Mouse (Mus musculus) forebrain, embryonic 16.5 days (tissue): ENCODE measurements around the gene Rala. TPM values are rescaled to one million over a fixed set of nuclear protein-coding genes. Genes with fewer than 3 reads are reported as not detected.

Experiments used
- ATAC-seq: fragments of 200-750 bp; cut with Nextera tagmentation; 2 replicates; pipeline ENCODE4 v1.8.0; 2017; ENCODE audit warnings: mild to moderate bottlenecking, moderate library complexity
- H3K27ac ChIP-seq: fragments of 300-500 bp; sonication (generic); 2 replicates; pipeline ENCODE4 v1.5.1; 2014; ENCODE audit warnings: low read length, control low read depth
- H3K27me3 ChIP-seq: fragments of 300-500 bp; sonication (generic); replicated peaks from 2 replicates; pipeline ENCODE4 v1.6.1; 2014; ENCODE audit warnings: low read length; ENCODE audit not compliant: control insufficient read depth, insufficient read depth
- H3K36me3 ChIP-seq: fragments of 300-500 bp; sonication (generic); 2 replicates; pipeline ENCODE4 v1.6.1; 2014; ENCODE audit not compliant: control insufficient read depth, insufficient read depth
- H3K4me1 ChIP-seq: fragments of 300-500 bp; sonication (generic); replicated peaks from 2 replicates; pipeline ENCODE4 v1.6.1; 2014; ENCODE audit warnings: low read length; ENCODE audit not compliant: control insufficient read depth, insufficient read depth
- H3K4me2 ChIP-seq: fragments of 300-500 bp; sonication (generic); 2 replicates; pipeline ENCODE4 v1.6.1; 2014; ENCODE audit warnings: mild to moderate bottlenecking, low read length, control low read depth
- H3K4me3 ChIP-seq: fragments of 300-500 bp; sonication (generic); replicated peaks from 2 replicates; pipeline ENCODE4 v1.5.1; 2014; ENCODE audit warnings: mild to moderate bottlenecking, low read length, control low read depth
- H3K9ac ChIP-seq: fragments of 300-500 bp; sonication (generic); replicated peaks from 2 replicates; pipeline ENCODE4 v1.6.1; 2014; ENCODE audit warnings: low read depth, low read length, control low read depth
- H3K9me3 ChIP-seq: fragments of 300-500 bp; sonication (generic); 2 replicates; pipeline ENCODE4 v1.6.1; 2016; ENCODE audit warnings: low read length; ENCODE audit not compliant: control insufficient read depth
- WGBS: fragments of 180-500 bp; shearing (Covaris S2); extraction: QIAGEN DNeasy Blood & Tissue Kit; methylation state at CpG from one replicate; pipeline ENCODE4 v1.1.7; 2014; 5-methylcytosine and 5-hydroxymethylcytosine counted together
- polyA plus RNA-seq: library from polyadenylated mRNA; unstranded; fragments of >200 nt; fragmentation: Nextera tagmentation; extraction: Ambion mirVana; gene quantifications from 2 replicates; pipeline ENCODE4 v1.2.1, GENCODE M21; 2015

Rala gene
- 198 and 209 TPM in 2 replicates for polyA plus RNA-seq

DNA sequence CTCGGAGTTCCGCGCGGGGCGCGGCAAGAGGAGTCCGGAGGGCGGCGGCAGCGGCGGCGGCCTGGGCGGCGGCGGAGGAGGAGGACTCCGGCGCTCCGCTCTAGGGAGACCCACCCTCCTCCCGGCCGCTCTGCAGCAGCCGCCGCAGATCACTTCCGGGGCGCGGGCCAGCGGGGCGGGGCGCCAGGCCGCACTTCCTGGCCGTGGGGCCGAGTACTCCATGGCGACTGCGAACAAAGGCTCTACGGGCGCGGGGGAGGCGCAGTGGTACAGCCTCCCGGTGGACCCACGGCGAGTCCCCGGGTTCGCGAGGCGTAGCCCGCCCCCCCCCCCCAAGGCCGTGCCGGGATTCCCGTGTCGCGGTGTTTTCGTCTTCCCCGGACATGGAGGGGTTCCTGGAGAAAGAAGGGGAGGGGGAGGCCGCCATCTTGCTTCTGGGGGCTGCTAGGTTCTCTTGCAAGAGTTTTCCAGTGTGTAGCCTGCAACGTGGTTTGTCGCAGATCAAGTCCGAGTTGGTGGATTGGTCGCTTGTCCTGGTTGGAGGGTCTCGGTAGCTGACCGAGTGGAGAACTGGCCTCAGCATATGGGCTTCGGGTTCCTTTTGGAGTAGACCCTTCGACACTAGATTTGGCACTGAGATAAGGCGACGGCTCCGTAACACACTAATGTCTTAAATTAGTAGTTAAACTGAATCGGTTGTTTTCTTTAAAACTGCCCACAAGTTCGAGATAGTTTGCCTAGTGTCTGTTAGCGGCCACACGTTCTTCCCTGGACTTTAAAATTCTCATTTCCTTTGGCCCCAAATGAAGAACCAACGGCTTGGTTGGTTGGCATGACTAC is at the start of gene Rala:
Rala (minus strand) TSS at position 162 of the 840 bp plus-strand sequence.
- ATAC-seq, result peak; percentile 100
- H3K9me3 ChIP-seq, result no peaks in the 10 kb centered on the region
- H3K9ac ChIP-seq, result peak within 1 kb of the TSS; percentile 95
- no peaks in the 10 kb centered on the region for H3K27me3 ChIP-seq
- peak within 1 kb of the TSS; percentile 95 for H3K27ac ChIP-seq
- peak within 1 kb of the TSS; percentile 61 for H3K4me3 ChIP-seq
- peaks cover 11% of the 10 kb centered on the region for H3K4me1 ChIP-seq
- 9% methylated on average over 56 of the region's 69 CpGs for WGBS
- H3K36me3 ChIP-seq, result no peaks in the 10 kb centered on the region
- H3K4me2 ChIP-seq, result peak within 1 kb of the TSS; percentile 67

DNA sequence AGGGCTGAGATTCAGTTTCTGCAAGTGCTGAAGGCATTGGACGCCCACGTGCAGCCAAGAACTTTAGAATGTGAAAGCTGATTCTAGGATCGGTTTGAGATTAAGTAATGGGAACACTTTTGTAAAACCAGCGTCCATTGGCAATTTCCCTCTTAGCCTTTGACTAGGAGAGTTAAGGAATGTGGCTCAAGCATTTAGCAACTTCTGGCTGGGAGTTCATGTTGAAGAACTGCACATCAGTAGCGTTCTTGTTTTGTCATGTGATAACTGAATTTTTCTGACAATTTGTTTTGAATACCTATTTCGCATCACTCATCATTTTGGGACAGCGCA is 49.4 kb upstream of the Rala start:
- H3K9ac ChIP-seq, result peak overlapping the region; percentile 81
- no peaks in the 10 kb centered on the region for H3K9me3 ChIP-seq
- H3K4me2 ChIP-seq, result peak overlapping the region; percentile 74
- peak overlapping the region; percentile 31 for H3K27ac ChIP-seq
- no peak for ATAC-seq
- 34% methylated on average over 7 of the region's 7 CpGs for WGBS
- peaks cover 9% of the 10 kb centered on the region for H3K4me1 ChIP-seq
- H3K36me3 ChIP-seq, result no peaks in the 10 kb centered on the region
- no peaks in the 10 kb centered on the region for H3K27me3 ChIP-seq
- peak overlapping the region; percentile 91 for H3K4me3 ChIP-seq

DNA sequence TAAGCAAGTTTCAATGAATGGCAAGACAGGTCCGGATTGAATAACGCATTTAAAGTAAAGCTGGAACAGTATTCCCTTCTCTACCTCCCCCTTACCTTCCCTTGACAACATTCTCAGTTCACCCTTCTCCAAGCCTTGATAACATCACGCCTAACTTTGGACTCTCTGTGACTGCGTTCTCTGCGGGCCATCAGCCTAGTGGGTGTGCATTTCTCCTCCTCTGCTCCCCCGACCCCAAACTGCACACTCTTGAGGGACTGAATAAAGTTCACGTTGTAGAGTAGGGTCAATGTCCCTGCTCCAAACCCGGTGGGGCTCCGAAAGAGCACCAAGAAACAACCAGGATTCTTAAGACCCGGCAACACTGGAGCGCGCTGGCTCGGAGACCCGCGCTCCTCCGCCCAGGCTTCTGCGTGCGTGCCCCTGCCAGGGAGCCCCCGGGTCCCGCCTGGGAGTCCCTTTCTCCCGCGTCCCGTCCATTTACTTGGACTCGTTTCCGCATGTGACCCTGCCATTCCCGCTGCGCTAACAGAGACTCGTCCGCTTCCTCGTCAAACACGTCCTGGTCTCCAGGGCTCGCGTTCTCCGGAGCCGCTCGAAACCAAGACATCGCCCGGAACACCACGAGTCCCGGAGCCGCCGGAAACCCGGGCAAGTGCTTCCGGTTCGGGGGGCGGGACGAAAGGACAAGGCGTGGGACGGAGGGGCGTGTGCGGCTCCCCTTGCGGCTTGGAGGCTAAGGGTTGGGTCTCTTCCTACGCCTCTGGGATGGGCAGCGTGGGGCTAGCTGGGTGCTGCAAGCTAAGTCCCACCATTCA is 48.9 kb upstream of the Rala start, which contains the start of gene Yae1d1:
Yae1d1 (minus strand) TSS at position 653 of the 818 bp plus-strand sequence.
- peak within 1 kb of the TSS; percentile 81 for H3K27ac ChIP-seq
- no peaks in the 10 kb centered on the region for H3K27me3 ChIP-seq
- ATAC-seq, result peak; percentile 100
- peak within 1 kb of the TSS; percentile 91 for H3K4me3 ChIP-seq
- H3K9me3 ChIP-seq, result no peaks in the 10 kb centered on the region
- peak within 1 kb of the TSS; percentile 81 for H3K9ac ChIP-seq
- WGBS, result under 1% methylated on average over 54 of the region's 54 CpGs
- peak within 1 kb of the TSS; percentile 74 for H3K4me2 ChIP-seq
- H3K4me1 ChIP-seq, result peaks cover 9% of the 10 kb centered on the region
- no peaks in the 10 kb centered on the region for H3K36me3 ChIP-seq

DNA sequence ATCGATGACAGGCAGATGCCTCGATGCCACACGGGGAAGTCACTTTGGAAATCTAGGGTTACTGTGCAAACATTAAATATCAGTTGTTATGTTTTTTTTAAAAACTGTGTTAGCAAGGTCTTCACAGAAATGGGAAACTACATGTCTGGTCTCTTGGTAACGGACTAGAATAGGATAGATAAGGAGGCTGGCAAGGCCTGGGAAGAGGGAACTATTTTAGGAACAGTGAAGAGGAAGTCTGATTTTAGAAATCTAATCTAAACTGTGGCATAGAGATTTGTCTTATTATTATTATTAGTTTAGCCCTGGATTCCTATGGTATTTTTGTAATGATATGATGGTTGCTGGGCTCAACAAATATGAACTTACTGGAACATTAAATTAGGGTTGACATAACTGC is 48.0 kb upstream of the Rala start:
- no peak for ATAC-seq
- peaks cover 6% of the 10 kb centered on the region for H3K36me3 ChIP-seq
- H3K4me3 ChIP-seq, result no peak overlapping the region
- peaks cover 9% of the 10 kb centered on the region for H3K4me1 ChIP-seq
- WGBS, result 88% methylated on average over 4 of the region's 4 CpGs
- H3K9ac ChIP-seq, result no peak overlapping the region
- H3K27ac ChIP-seq, result no peak overlapping the region
- H3K4me2 ChIP-seq, result peak overlapping the region; percentile 74; the same call in 1 of the 2 replicates
- H3K27me3 ChIP-seq, result no peaks in the 10 kb centered on the region
- no peaks in the 10 kb centered on the region for H3K9me3 ChIP-seq

DNA sequence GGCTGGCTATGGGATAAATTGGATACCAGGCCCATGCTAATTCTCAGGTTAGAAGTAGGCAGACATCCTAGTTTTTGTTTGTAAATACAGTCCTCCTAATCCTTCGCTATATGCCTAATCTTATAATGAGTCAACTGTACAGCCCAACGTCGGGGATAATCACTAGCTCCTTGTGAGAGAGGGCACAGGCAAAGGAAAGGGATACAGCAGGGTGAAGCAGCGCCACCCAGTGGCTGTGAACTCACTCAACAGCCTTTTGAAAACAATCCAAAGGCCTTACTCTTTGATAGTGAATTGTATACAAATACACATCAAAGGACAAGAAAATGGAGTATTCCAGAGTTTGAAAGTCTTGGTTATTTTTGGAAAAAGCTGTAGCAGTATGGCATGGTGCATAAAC is 39.2 kb upstream of the Rala start:
- Histone ChIP-seq H3K27ac (no peak overlapping the region), H3K4me2 (no peak overlapping the region), H3K9me3 (no peaks in the 10 kb centered on the region), H3K9ac (no peak overlapping the region), H3K4me3 (no peak overlapping the region), H3K4me1 (no peaks in the 10 kb centered on the region), H3K36me3 (peaks cover 20% of the 10 kb centered on the region), H3K27me3 (no peaks in the 10 kb centered on the region)
- ATAC-seq, result peak; percentile 65; the same call in 1 of the 2 replicates
- WGBS, result 41% methylated on average over 4 of the region's 4 CpGs

DNA sequence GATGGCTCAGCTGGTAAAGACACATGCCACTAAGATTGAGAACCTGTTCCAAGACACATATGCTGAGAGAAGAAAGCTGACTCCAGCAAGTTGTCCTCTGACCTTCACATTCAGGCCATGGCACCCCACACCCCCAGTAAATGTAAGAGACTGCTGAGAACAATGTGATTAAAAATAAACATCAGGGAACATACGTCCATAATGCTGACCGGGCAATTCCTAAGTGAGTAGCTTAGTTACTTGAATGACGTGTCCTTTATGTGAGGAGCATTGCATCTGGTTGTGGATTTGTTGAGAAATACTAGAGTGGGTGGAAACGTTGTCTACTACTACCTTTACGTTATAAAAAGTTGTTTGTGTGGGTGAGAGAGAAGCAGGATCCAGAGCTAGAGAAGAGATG is 38.6 kb upstream of the Rala start:
- Histone ChIP-seq H3K36me3 (peaks cover 18% of the 10 kb centered on the region), H3K4me2 (no peak overlapping the region), H3K9ac (no peak overlapping the region), H3K4me3 (no peak overlapping the region), H3K9me3 (no peaks in the 10 kb centered on the region), H3K4me1 (no peaks in the 10 kb centered on the region), H3K27me3 (no peaks in the 10 kb centered on the region), H3K27ac (no peak overlapping the region)
- WGBS, result 87% methylated on average over 5 of the region's 5 CpGs
- ATAC-seq, result no peak

DNA sequence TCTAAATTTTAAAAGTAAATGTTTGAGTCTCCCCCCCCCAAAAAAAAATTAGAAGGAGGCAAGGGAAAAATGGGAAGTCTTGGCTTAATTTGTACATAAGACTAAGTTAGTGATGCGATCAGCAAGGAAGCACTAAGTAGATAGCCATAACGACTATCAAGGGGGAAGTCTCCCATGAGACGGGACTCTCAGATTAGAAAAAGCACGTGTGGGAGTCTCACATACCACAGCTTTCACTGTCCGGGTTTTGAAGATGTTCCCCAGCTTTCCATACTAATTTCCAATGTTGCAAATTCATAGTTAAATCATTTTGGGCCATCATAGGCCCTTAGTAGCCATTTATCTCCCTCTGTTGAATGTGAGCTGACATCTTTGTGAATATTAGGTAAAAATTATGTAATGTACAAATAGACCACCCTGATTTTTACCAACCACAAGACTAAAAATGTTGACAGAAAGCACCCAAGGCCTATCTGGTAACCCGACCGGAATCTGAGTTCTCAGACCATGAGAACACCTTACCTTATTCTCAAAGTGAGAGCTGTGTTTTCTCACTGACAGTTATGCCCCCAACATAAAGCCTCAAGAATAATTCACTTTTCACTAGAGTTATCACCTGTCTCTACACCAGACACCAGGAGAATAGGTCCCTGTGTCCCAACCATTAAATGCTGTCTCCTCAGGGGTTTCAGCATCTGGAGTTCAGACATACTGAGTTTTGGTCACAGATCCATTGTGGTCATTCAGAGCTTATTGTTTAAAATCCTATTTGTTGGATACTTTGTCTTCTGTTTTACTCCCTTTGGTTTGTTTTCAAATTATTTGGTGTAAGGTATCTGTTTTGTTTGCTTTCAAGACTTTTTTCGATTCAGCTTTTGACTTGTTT is 33.1 kb upstream of the Rala start:
- Histone ChIP-seq H3K4me3 (no peak overlapping the region), H3K36me3 (peaks cover 2% of the 10 kb centered on the region; the same call in 1 of the 2 replicates), H3K27me3 (no peaks in the 10 kb centered on the region), H3K9ac (no peak overlapping the region), H3K4me2 (no peak overlapping the region), H3K9me3 (no peaks in the 10 kb centered on the region), H3K4me1 (no peaks in the 10 kb centered on the region), H3K27ac (no peak overlapping the region)
- 86% methylated on average over 8 of the region's 8 CpGs for WGBS
- ATAC-seq, result no peak

DNA sequence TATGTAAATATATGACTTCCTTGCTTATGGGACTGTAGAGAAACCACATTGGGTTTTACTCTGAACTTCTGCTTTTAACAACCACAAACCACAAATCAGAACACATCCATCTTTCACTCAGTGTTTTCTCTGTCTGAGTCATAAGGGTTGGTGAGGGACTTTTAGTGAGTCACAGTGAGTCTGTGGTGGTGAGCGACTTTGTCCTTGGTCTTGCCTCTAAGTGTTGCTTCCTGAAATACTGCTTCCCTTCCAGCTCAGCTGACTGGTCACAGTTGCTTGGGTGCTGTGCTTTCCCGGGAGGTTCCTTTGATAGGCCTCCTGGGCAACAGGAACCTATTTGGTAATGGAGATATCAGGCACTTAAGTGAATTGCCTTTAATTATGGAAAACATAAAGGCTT is 31.9 kb upstream of the Rala start:
- no peak overlapping the region for H3K4me2 ChIP-seq
- no peak overlapping the region for H3K4me3 ChIP-seq
- H3K27ac ChIP-seq, result no peak overlapping the region
- no peaks in the 10 kb centered on the region for H3K36me3 ChIP-seq
- H3K27me3 ChIP-seq, result no peaks in the 10 kb centered on the region
- no peaks in the 10 kb centered on the region for H3K9me3 ChIP-seq
- no peak overlapping the region for H3K9ac ChIP-seq
- WGBS, result 68% methylated on average over 2 of the region's 2 CpGs
- no peaks in the 10 kb centered on the region for H3K4me1 ChIP-seq
- no peak for ATAC-seq
